In genomic region chr14:101541863-101542262, GRCm38 (mm10) we compare ENCODE assay signal across 23 mouse cellular contexts.
A peak's percentile ranks its signal among the peaks of the same experiment; 100 is the strongest.
DNase-seq lines count a peak whose midpoint lies in the region; ATAC-seq and TF ChIP-seq lines count a peak whose summit lies in the region.
"Had no signal": no experiment of that assay in that cellular context is flagged by ENCODE, and none has a peak within 500 bp of the region (broad histone marks: within the 10 kb centered on the region; RNA-seq: fewer than 3 reads in every experiment).

No protein-coding gene starts in this region.

- H3K9me3 ChIP-seq in kidney, embryonic 15.5 days (replicated peaks): no peaks in the 10 kb centered on the region
- no peaks in the 10 kb centered on the region for H3K9me3 ChIP-seq in lung, embryonic 15.5 days
- no peaks in the 10 kb centered on the region for H3K9me3 ChIP-seq in lung, postnatal 0 days (ENCODE audit: low read length)
- no peaks in the 10 kb centered on the region for H3K9me3 ChIP-seq in limb, embryonic 14.5 days (ENCODE audit: control insufficient read depth, low read length)
- H3K9me3 ChIP-seq: heart, embryonic 10.5 days; hindbrain, embryonic 13.5 days; megakaryocyte, embryonic 14.5 days; midbrain, embryonic 12.5 days; neural tube, embryonic 13.5 days had no signal

- no peak overlapping the region for H3K9ac ChIP-seq in kidney, embryonic 15.5 days
- H3K9ac ChIP-seq in lung, embryonic 15.5 days: no peak overlapping the region
- no peak overlapping the region for H3K9ac ChIP-seq in lung, postnatal 0 days (replicated peaks; ENCODE audit: low read depth)
- no peak overlapping the region for H3K9ac ChIP-seq in limb, embryonic 14.5 days (ENCODE audit: low read depth, low read length, severe bottlenecking)
- H3K9ac ChIP-seq: forebrain, postnatal 0 days; hindbrain, embryonic 13.5 days; midbrain, embryonic 12.5 days; neural tube, embryonic 13.5 days had no signal

- H3K27ac ChIP-seq in kidney, embryonic 15.5 days: peak overlapping the region; percentile 37; the same call in 1 of the 2 replicates
- H3K27ac ChIP-seq in lung, embryonic 15.5 days: no peak overlapping the region
- no peak overlapping the region for H3K27ac ChIP-seq in lung, postnatal 0 days (ENCODE audit: low read length)
- H3K27ac ChIP-seq in limb, embryonic 14.5 days (replicated peaks; ENCODE audit: low read depth, low read length): no peak overlapping the region
- H3K27ac ChIP-seq: heart, embryonic 10.5 days; hindbrain, embryonic 13.5 days; midbrain, embryonic 12.5 days; neural tube, embryonic 13.5 days had no signal

- 0 out of 2 replicates have a peak, but pooled peaks have one; percentile 24 for ATAC-seq in kidney, embryonic 15.5 days (replicated peaks; ENCODE audit: low FRiP score)
- 0 out of 2 replicates have a peak, but pooled peaks have one; percentile 35 for ATAC-seq in lung, embryonic 15.5 days (ENCODE audit: borderline replicate concordance, extremely low read depth, low FRiP score, low TSS enrichment)
- ATAC-seq in lung, postnatal 0 days: no peak
- no peak; the same call in 1 of the 2 replicates for ATAC-seq in limb, embryonic 14.5 days (ENCODE audit: low FRiP score, low read depth)
- ATAC-seq: forebrain, postnatal 0 days; intestine, embryonic 16.5 days had no signal

- no peaks in the 10 kb centered on the region for H3K36me3 ChIP-seq in kidney, embryonic 15.5 days
- H3K36me3 ChIP-seq in lung, embryonic 15.5 days: no peaks in the 10 kb centered on the region
- H3K36me3 ChIP-seq in lung, postnatal 0 days (ENCODE audit: insufficient read depth, low read length): no peaks in the 10 kb centered on the region
- no peaks in the 10 kb centered on the region for H3K36me3 ChIP-seq in limb, embryonic 14.5 days (ENCODE audit: control insufficient read depth, insufficient read depth, low read length)
- H3K36me3 ChIP-seq: heart, embryonic 10.5 days; hindbrain, embryonic 13.5 days; midbrain, embryonic 12.5 days; neural tube, embryonic 13.5 days had no signal

- no peak for DNase-seq in kidney, postnatal 25 days
- no peak for DNase-seq in lung, postnatal 0 days (ENCODE audit: low spot score)
- DNase-seq in limb, embryonic 14.5 days (ENCODE audit: low spot score): peak; percentile 28
- no peak for DNase-seq in cerebellum, adult 11 months
- DNase-seq: adrenal gland, postnatal 36 days; B cell, adult 2 months; cerebellum, adult 8-10 months; cerebellum, postnatal 25 days; forebrain, postnatal 0 days; gastrocnemius, postnatal 10 days; heart, postnatal 4 days; kidney, adult 9 months; layer of hippocampus, adult 9-11 months; right cerebral cortex, postnatal 4 days had no signal

- no peak overlapping the region for H3K4me3 ChIP-seq in kidney, embryonic 15.5 days (replicated peaks)
- no peak overlapping the region for H3K4me3 ChIP-seq in lung, embryonic 15.5 days
- H3K4me3 ChIP-seq in lung, postnatal 0 days (ENCODE audit: low read depth, low read length): no peak overlapping the region
- no peak overlapping the region for H3K4me3 ChIP-seq in limb, embryonic 14.5 days (replicated peaks; ENCODE audit: low read length)
- H3K4me3 ChIP-seq: heart, embryonic 10.5 days; hindbrain, embryonic 13.5 days; megakaryocyte, embryonic 14.5 days; midbrain, embryonic 12.5 days; neural tube, embryonic 13.5 days had no signal

- TF ChIP-seq EP300 in lung, postnatal 0 days (IDR thresholded peaks at IDR 0.05): no peak

- no peak overlapping the region for H3K4me2 ChIP-seq in kidney, embryonic 15.5 days
- no peak overlapping the region for H3K4me2 ChIP-seq in lung, embryonic 15.5 days
- H3K4me2 ChIP-seq in lung, postnatal 0 days (replicated peaks; ENCODE audit: low read depth, low read length): no peak overlapping the region
- no peak overlapping the region for H3K4me2 ChIP-seq in limb, embryonic 14.5 days (replicated peaks; ENCODE audit: low read depth, low read length, severe bottlenecking)
- H3K4me2 ChIP-seq: hindbrain, embryonic 13.5 days; liver, embryonic 11.5 days; midbrain, embryonic 12.5 days; neural tube, embryonic 13.5 days had no signal

- TF ChIP-seq POLR2A in limb, embryonic 14.5 days (IDR thresholded peaks at IDR 0.05; ENCODE audit: borderline replicate concordance, extremely low read depth, insufficient read depth, insufficient read length): no peak

- 24% methylated on average over 9 of the region's 9 CpGs for WGBS in kidney, embryonic 15.5 days
- WGBS in lung, embryonic 15.5 days: 53% methylated on average over 9 of the region's 9 CpGs
- 54% methylated on average over 9 of the region's 9 CpGs for WGBS in lung, postnatal 0 days
- WGBS in limb, embryonic 14.5 days: 77% methylated on average over 9 of the region's 9 CpGs

- no peak for TF ChIP-seq CTCF in lung, postnatal 0 days (IDR thresholded peaks at IDR 0.05)

- no peaks in the 10 kb centered on the region for H3K27me3 ChIP-seq in kidney, embryonic 15.5 days
- no peaks in the 10 kb centered on the region for H3K27me3 ChIP-seq in lung, embryonic 15.5 days
- no peaks in the 10 kb centered on the region for H3K27me3 ChIP-seq in lung, postnatal 0 days (replicated peaks; ENCODE audit: insufficient read depth, low read length)
- no peaks in the 10 kb centered on the region for H3K27me3 ChIP-seq in limb, embryonic 14.5 days (ENCODE audit: control insufficient read depth, insufficient read depth, low read length)
- H3K27me3 ChIP-seq: hindbrain, embryonic 13.5 days; megakaryocyte, embryonic 14.5 days; midbrain, embryonic 12.5 days; neural tube, embryonic 13.5 days had no signal

- peaks cover 18% of the 10 kb centered on the region for H3K4me1 ChIP-seq in kidney, embryonic 15.5 days
- H3K4me1 ChIP-seq in lung, embryonic 15.5 days: no peaks in the 10 kb centered on the region; the same call in 1 of the 2 replicates
- H3K4me1 ChIP-seq in lung, postnatal 0 days (ENCODE audit: insufficient read depth, low read depth, low read length): no peaks in the 10 kb centered on the region; the same call in 1 of the 2 replicates
- H3K4me1 ChIP-seq in limb, embryonic 14.5 days (ENCODE audit: control insufficient read depth, insufficient read depth, low read length): peaks cover 3% of the 10 kb centered on the region; the same call in 1 of the 2 replicates
- H3K4me1 ChIP-seq: megakaryocyte, embryonic 14.5 days; midbrain, embryonic 12.5 days had no signal

Comparison
In these comparisons a context has a peak if more than half of its experiments do, and no peak if none do; other contexts are left out.
1. ATAC-seq: peak in kidney, embryonic 15.5 days (single experiment) and lung, embryonic 15.5 days (single experiment); none in lung, postnatal 0 days (single experiment) and limb, embryonic 14.5 days (single experiment).